Mouse (Mus musculus): ENCODE data around the gene Prdm1.

DNA sequence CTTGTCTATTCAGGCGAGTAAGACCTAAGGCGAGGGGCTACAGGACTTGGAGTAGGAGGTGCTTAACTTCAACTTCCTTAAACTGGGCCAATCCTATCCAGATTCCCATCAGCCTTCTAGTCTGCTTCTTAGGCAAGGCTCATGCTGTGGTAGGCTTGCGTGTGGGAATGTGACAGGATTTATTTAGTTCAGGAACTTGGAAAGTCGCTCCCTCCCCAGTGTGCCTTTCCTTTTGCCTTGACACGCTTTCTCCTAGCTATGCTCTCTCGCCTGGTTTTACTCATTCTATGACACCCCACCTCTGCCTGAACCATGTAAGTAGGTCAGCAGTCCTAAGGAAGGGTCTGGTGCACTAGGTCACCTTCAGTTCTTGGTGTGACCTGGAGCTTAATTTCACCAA, 9.8 kb upstream of the Prdm1 start:
- no peak for TF ChIP-seq CTCF (IDR thresholded peaks at IDR 0.05; ENCODE audit: insufficient read depth, low read depth, low read length)
- TF ChIP-seq POLR2A (IDR thresholded peaks at IDR 0.05; ENCODE audit: insufficient read depth, low read depth, low read length): no peak

Measured in olfactory bulb, adult 2 months (tissue).